Mouse (Mus musculus) liver, adult 2 months (tissue): ENCODE measurements around the gene Arfip1.

ENCODE experiments used
- CTCF ChIP-seq: fragments of 200-500 bp; IDR thresholded peaks from 2 replicates; pipeline ENCODE4 v1.5.1; 2011; ENCODE audit warnings: low read depth, low read length, control low read depth
- POLR2A ChIP-seq: fragments of 200-500 bp; IDR thresholded peaks from 2 replicates; pipeline ENCODE4 v1.6.1; 2011; ENCODE audit warnings: low read length, control low read depth; ENCODE audit not compliant: insufficient read depth; ENCODE audit errors: extremely low read depth

DNA sequence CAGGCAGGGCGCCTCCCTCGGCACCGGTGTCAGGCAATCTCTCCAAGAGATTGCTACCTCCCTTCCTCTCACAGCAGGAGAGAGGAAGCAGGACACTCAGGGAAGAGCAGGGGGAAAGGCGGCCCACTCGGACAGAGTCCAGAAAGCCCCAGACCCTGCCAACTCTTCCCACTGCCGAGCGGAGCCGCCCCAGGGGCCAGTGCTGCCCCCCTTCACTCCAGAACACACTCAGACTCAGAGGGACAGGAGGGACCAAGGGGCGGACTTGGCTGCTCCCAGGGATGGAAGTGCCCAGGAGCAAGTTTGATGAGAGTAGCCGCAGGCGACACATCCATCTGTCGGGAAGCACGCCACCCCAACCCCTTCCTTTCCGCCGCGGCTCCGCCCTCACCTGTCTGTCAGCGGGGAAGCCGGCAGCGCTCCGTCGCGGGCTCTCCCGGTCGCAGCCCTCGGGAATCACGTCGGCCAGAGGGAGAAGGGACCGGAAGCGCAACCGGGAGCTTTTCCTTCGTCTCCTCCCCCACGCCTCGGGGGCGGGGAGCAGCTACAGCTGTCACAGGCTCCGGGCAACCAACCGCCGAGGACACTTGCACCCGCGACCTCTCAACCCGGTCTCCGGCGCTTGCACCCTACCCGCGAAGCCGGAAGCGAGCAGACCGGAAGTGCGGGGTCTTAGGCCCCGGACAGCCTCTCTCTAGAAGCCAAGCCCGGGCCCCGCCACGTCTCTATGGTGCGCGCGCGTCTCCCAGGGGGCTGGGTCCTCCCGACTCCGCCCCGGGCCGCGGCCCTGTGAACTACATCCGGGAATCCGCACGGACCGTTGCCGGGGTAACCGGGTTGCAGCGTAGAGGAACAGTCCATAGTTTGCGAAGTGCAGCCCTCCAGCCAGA is at the start of gene Arfip1:
- no peak for TF ChIP-seq CTCF
- peak; percentile 19; the same call in 1 of the 2 replicates for TF ChIP-seq POLR2A
